Mouse (Mus musculus): ENCODE measurements at regions not wholly inside any gene's neighbourhood (a gene's known extent, or its start where the extent isn't known, plus 50 kb on each side); places are given as distances from the start of the nearest gene placed in this dataset.
A peak's percentile ranks its signal among the peaks of the same experiment; 100 is the strongest.

GRCm38 (mm10) chr2:103848923-103849700 lies 51.7 kb upstream of the Caprin1 start:
- peak; percentile 76 for DNase-seq (ENCODE audit: low read depth, low spot score)

- no peak for DNase-seq (ENCODE audit: low read depth, low spot score)
Measured at GRCm38 (mm10) chr2:103849766-103850530, 52.5 kb upstream of the Caprin1 start.

GRCm38 (mm10) chr2:103850531-103850816 lies 53.0 kb upstream of the Caprin1 start:
- DNase-seq (ENCODE audit: low read depth, low spot score): no peak

- no peak for DNase-seq (ENCODE audit: low read depth, low spot score)
Measured at GRCm38 (mm10) chr2:103851171-103851570, 53.7 kb upstream of the Caprin1 start.

GRCm38 (mm10) chr2:103861226-103861625 lies 63.8 kb upstream of the Caprin1 start:
- no peak for DNase-seq (ENCODE audit: low read depth, low spot score)

- no peak for DNase-seq (ENCODE audit: low read depth, low spot score)
Measured at GRCm38 (mm10) chr2:103864254-103864653, 66.8 kb upstream of the Caprin1 start.

GRCm38 (mm10) chr2:103865319-103866171 lies 68.1 kb upstream of the Caprin1 start:
- peak; percentile 83 for DNase-seq (ENCODE audit: low read depth, low spot score)

- peak; percentile 74 for DNase-seq (ENCODE audit: low read depth, low spot score)
Measured at GRCm38 (mm10) chr2:103867241-103867957, 70.0 kb upstream of the Caprin1 start.

- no peak for DNase-seq (ENCODE audit: low read depth, low spot score)
Measured at GRCm38 (mm10) chr2:103867958-103868330, 70.5 kb upstream of the Caprin1 start.

- DNase-seq (ENCODE audit: low read depth, low spot score): no peak
Measured at GRCm38 (mm10) chr2:103868655-103869054, 71.2 kb upstream of the Caprin1 start.

GRCm38 (mm10) chr2:103871522-103872276 lies 74.2 kb upstream of the Caprin1 start:
- DNase-seq (ENCODE audit: low read depth, low spot score): peak; percentile 87

GRCm38 (mm10) chr2:103872277-103872636 lies 74.8 kb upstream of the Caprin1 start:
- no peak for DNase-seq (ENCODE audit: low read depth, low spot score)

GRCm38 (mm10) chr2:103873381-103873780 lies 75.9 kb upstream of the Caprin1 start:
- no peak for DNase-seq (ENCODE audit: low read depth, low spot score)

GRCm38 (mm10) chr2:103874466-103874865 lies 77.0 kb upstream of the Caprin1 start:
- no peak for DNase-seq (ENCODE audit: low read depth, low spot score)

GRCm38 (mm10) chr2:103875754-103876153 lies 78.3 kb upstream of the Caprin1 start:
- no peak for DNase-seq (ENCODE audit: low read depth, low spot score)

GRCm38 (mm10) chr2:103876236-103876635 lies 78.8 kb upstream of the Caprin1 start:
- DNase-seq (ENCODE audit: low read depth, low spot score): no peak

- DNase-seq (ENCODE audit: low read depth, low spot score): no peak
Measured at GRCm38 (mm10) chr2:103881026-103881763, 76.6 kb upstream of the Lmo2 start.

- DNase-seq (ENCODE audit: low read depth, low spot score): peak; percentile 77
Measured at GRCm38 (mm10) chr2:103884926-103885325, 72.9 kb upstream of the Lmo2 start.

GRCm38 (mm10) chr2:103888023-103888422 lies 69.8 kb upstream of the Lmo2 start:
- DNase-seq (ENCODE audit: low read depth, low spot score): no peak

GRCm38 (mm10) chr2:103891240-103891767 lies 66.5 kb upstream of the Lmo2 start:
- peak; percentile 35 for DNase-seq (ENCODE audit: low read depth, low spot score)
